Mouse (Mus musculus): ENCODE measurements around the gene Dmrt3. TPM values are rescaled to one million over a fixed set of nuclear protein-coding genes. Genes with fewer than 3 reads are reported as not detected.

Dmrt3 gene
- polyA plus RNA-seq, 1 experiment, result 0.06 TPM

- H3K27me3 ChIP-seq (ENCODE audit: control insufficient read depth, insufficient read depth, insufficient read length), result peaks cover 8% of the 10 kb centered on the region
These were observed 34.9 kb upstream of the Dmrt3 start for GRCm38 (mm10) chr19:25574981-25575814.

GRCm38 (mm10) chr19:25578358-25578757, 31.7 kb upstream of the Dmrt3 start:
- Histone ChIP-seq H3K79me2 (ENCODE audit: control insufficient read depth, insufficient read depth) (no peaks in the 10 kb centered on the region), H3K36me3 (ENCODE audit: control insufficient read depth, insufficient read depth) (no peaks in the 10 kb centered on the region), H3ac (ENCODE audit: control insufficient read depth, insufficient read length) (no peak overlapping the region), H3K4me2 (ENCODE audit: low read depth) (no peak overlapping the region), H3K4me3 (no peak overlapping the region), H3K27me3 (ENCODE audit: control insufficient read depth, insufficient read depth, insufficient read length) (no peaks in the 10 kb centered on the region)
- TF ChIP-seq MYOG (IDR thresholded peaks at IDR 0.05; ENCODE audit: control insufficient read depth in 1 of 3, insufficient read depth in 1 of 3, insufficient read length in 2 of 3, low read depth in 2 of 3) (no peak), MYOD1 (IDR thresholded peaks at IDR 0.05; ENCODE audit: control insufficient read depth in 1 of 3, insufficient read length in 2 of 3, low read depth in 2 of 3) (peak in 1 of 3 experiments; percentile 59)

More at GRCm38 (mm10) chr19:25574981-25575814, 34.9 kb upstream of the Dmrt3 start:
- Histone ChIP-seq H3ac (ENCODE audit: control insufficient read depth, insufficient read length) (no peak overlapping the region), H3K36me3 (ENCODE audit: control insufficient read depth, insufficient read depth) (no peaks in the 10 kb centered on the region), H3K4me2 (ENCODE audit: low read depth) (no peak overlapping the region), H3K4me3 (no peak overlapping the region), H3K79me2 (ENCODE audit: control insufficient read depth, insufficient read depth) (no peaks in the 10 kb centered on the region)
- TF ChIP-seq POLR2A (IDR thresholded peaks at IDR 0.05; ENCODE audit: insufficient read length, low read depth) (no peak), SRF (IDR thresholded peaks at IDR 0.05; ENCODE audit: control insufficient read depth, insufficient read length, low read depth) (no peak), USF1 (IDR thresholded peaks at IDR 0.05; ENCODE audit: low read depth) (no peak), MYOG (IDR thresholded peaks at IDR 0.05; ENCODE audit: control insufficient read depth in 1 of 3, insufficient read depth in 1 of 3, insufficient read length in 2 of 3, low read depth in 2 of 3) (no peak), TCF3 (IDR thresholded peaks at IDR 0.05; ENCODE audit: insufficient read length, low read depth) (no peak), MYOD1 (IDR thresholded peaks at IDR 0.05; ENCODE audit: control insufficient read depth in 1 of 3, insufficient read length in 2 of 3, low read depth in 2 of 3) (no peak), TCF12 (IDR thresholded peaks at IDR 0.05; ENCODE audit: insufficient read depth, poor library complexity, severe bottlenecking) (no peak), REST (IDR thresholded peaks at IDR 0.05; ENCODE audit: insufficient read depth, insufficient read length) (no peak), CEBPB (IDR thresholded peaks at IDR 0.05; ENCODE audit: insufficient read depth, poor library complexity, severe bottlenecking) (no peak), E2F4 (IDR thresholded peaks at IDR 0.05; ENCODE audit: insufficient read depth) (no peak), POLR2AphosphoS2 (IDR thresholded peaks at IDR 0.05; ENCODE audit: insufficient read length, low read depth) (no peak), MAX (IDR thresholded peaks at IDR 0.05; ENCODE audit: low read depth) (no peak)

- Histone ChIP-seq H3K4me3 (no peak overlapping the region), H3ac (ENCODE audit: control insufficient read depth, insufficient read length) (no peak overlapping the region), H3K27me3 (ENCODE audit: control insufficient read depth, insufficient read depth, insufficient read length) (no peaks in the 10 kb centered on the region), H3K79me2 (ENCODE audit: control insufficient read depth, insufficient read depth) (no peaks in the 10 kb centered on the region), H3K4me2 (ENCODE audit: low read depth) (no peak overlapping the region), H3K36me3 (ENCODE audit: control insufficient read depth, insufficient read depth) (no peaks in the 10 kb centered on the region)
- TF ChIP-seq POLR2A (IDR thresholded peaks at IDR 0.05; ENCODE audit: insufficient read length, low read depth) (no peak), E2F4 (IDR thresholded peaks at IDR 0.05; ENCODE audit: insufficient read depth) (no peak), TCF3 (IDR thresholded peaks at IDR 0.05; ENCODE audit: insufficient read length, low read depth) (no peak), MYOD1 (IDR thresholded peaks at IDR 0.05; ENCODE audit: control insufficient read depth in 1 of 3, insufficient read length in 2 of 3, low read depth in 2 of 3) (no peak), MYOG (IDR thresholded peaks at IDR 0.05; ENCODE audit: control insufficient read depth in 1 of 3, insufficient read depth in 1 of 3, insufficient read length in 2 of 3, low read depth in 2 of 3) (no peak)
These were observed 30.7 kb upstream of the Dmrt3 start for GRCm38 (mm10) chr19:25579440-25579839.

- H3K36me3 ChIP-seq (ENCODE audit: control insufficient read depth, insufficient read depth), result no peaks in the 10 kb centered on the region
- peak overlapping the region; percentile 18 for H3K4me2 ChIP-seq (ENCODE audit: low read depth)
- H3ac ChIP-seq (ENCODE audit: control insufficient read depth, insufficient read length), result no peak overlapping the region
- H3K4me3 ChIP-seq, result no peak overlapping the region
- no peak for TF ChIP-seq REST (IDR thresholded peaks at IDR 0.05; ENCODE audit: insufficient read depth, insufficient read length)
- TF ChIP-seq TCF12 (IDR thresholded peaks at IDR 0.05; ENCODE audit: insufficient read depth, poor library complexity, severe bottlenecking), result no peak
- TF ChIP-seq TCF3 (IDR thresholded peaks at IDR 0.05; ENCODE audit: insufficient read length, low read depth), result no peak
- no peak for TF ChIP-seq MAX (IDR thresholded peaks at IDR 0.05; ENCODE audit: low read depth)
- TF ChIP-seq POLR2AphosphoS2 (IDR thresholded peaks at IDR 0.05; ENCODE audit: insufficient read length, low read depth), result no peak
- no peak for TF ChIP-seq MYOD1 (IDR thresholded peaks at IDR 0.05; ENCODE audit: control insufficient read depth in 1 of 3, insufficient read length in 2 of 3, low read depth in 2 of 3)
- TF ChIP-seq USF1 (IDR thresholded peaks at IDR 0.05; ENCODE audit: low read depth), result no peak
- no peak for TF ChIP-seq SRF (IDR thresholded peaks at IDR 0.05; ENCODE audit: control insufficient read depth, insufficient read length, low read depth)
- no peak for TF ChIP-seq MYOG (IDR thresholded peaks at IDR 0.05; ENCODE audit: control insufficient read depth in 1 of 3, insufficient read depth in 1 of 3, insufficient read length in 2 of 3, low read depth in 2 of 3)
- no peak for TF ChIP-seq E2F4 (IDR thresholded peaks at IDR 0.05; ENCODE audit: insufficient read depth)
- no peak for TF ChIP-seq POLR2A (IDR thresholded peaks at IDR 0.05; ENCODE audit: insufficient read length, low read depth)
- TF ChIP-seq CEBPB (IDR thresholded peaks at IDR 0.05; ENCODE audit: insufficient read depth, poor library complexity, severe bottlenecking), result no peak
- peaks cover 19% of the 10 kb centered on the region for H3K27me3 ChIP-seq (ENCODE audit: control insufficient read depth, insufficient read depth, insufficient read length)
- H3K79me2 ChIP-seq (ENCODE audit: control insufficient read depth, insufficient read depth), result no peaks in the 10 kb centered on the region
These were observed 12.3 kb upstream of the Dmrt3 start for GRCm38 (mm10) chr19:25597717-25598232.

GRCm38 (mm10) chr19:25598626-25599025, 11.5 kb upstream of the Dmrt3 start:
- Histone ChIP-seq H3K36me3 (ENCODE audit: control insufficient read depth, insufficient read depth) (no peaks in the 10 kb centered on the region), H3ac (ENCODE audit: control insufficient read depth, insufficient read length) (no peak overlapping the region), H3K79me2 (ENCODE audit: control insufficient read depth, insufficient read depth) (no peaks in the 10 kb centered on the region), H3K4me3 (no peak overlapping the region), H3K27me3 (ENCODE audit: control insufficient read depth, insufficient read depth, insufficient read length) (peaks cover 25% of the 10 kb centered on the region), H3K4me2 (ENCODE audit: low read depth) (peak overlapping the region; percentile 9)
- no peak for TF ChIP-seq MYOD1 (IDR thresholded peaks at IDR 0.05; ENCODE audit: control insufficient read depth in 1 of 3, insufficient read length in 2 of 3, low read depth in 2 of 3)
- no peak for TF ChIP-seq TCF12 (IDR thresholded peaks at IDR 0.05; ENCODE audit: insufficient read depth, poor library complexity, severe bottlenecking)
- TF ChIP-seq POLR2A (IDR thresholded peaks at IDR 0.05; ENCODE audit: insufficient read length, low read depth), result no peak
- TF ChIP-seq MAX (IDR thresholded peaks at IDR 0.05; ENCODE audit: low read depth), result no peak
- TF ChIP-seq USF1 (IDR thresholded peaks at IDR 0.05; ENCODE audit: low read depth), result no peak
- no peak for TF ChIP-seq POLR2AphosphoS2 (IDR thresholded peaks at IDR 0.05; ENCODE audit: insufficient read length, low read depth)
- no peak for TF ChIP-seq REST (IDR thresholded peaks at IDR 0.05; ENCODE audit: insufficient read depth, insufficient read length)
- TF ChIP-seq E2F4 (IDR thresholded peaks at IDR 0.05; ENCODE audit: insufficient read depth), result no peak
- no peak for TF ChIP-seq TCF3 (IDR thresholded peaks at IDR 0.05; ENCODE audit: insufficient read length, low read depth)

Measured in myocyte (in vitro differentiated cells).